Mouse (Mus musculus): ENCODE data around the gene Haus2. TPM values are rescaled to one million over a fixed set of nuclear protein-coding genes. Genes with fewer than 3 reads are reported as not detected.

Haus2 gene
- polyA plus RNA-seq, 1 experiment from 2014 or later: 31.1 TPM

GRCm38 (mm10) chr2:120652256-120652924 lies 43.2 kb downstream of the Haus2 start:
- H3K36me3 ChIP-seq (ENCODE audit: control insufficient read depth, insufficient read depth, low read length): no peaks in the 10 kb centered on the region
- H3K4me3 ChIP-seq (ENCODE audit: low read depth, low read length): no peak overlapping the region
- H3K4me1 ChIP-seq (ENCODE audit: control insufficient read depth, insufficient read depth, low read length): no peaks in the 10 kb centered on the region
- ATAC-seq (ENCODE audit: insufficient number of reproducible peaks, low FRiP score, low TSS enrichment, low read depth) (no peak), DNase-seq (ENCODE audit: low spot score) (no peak)
- no peak overlapping the region for H3K27ac ChIP-seq (replicated peaks; ENCODE audit: low read depth, low read length)
- no peak overlapping the region for H3K4me2 ChIP-seq (ENCODE audit: low read depth, severe bottlenecking)
- H3K9ac ChIP-seq (ENCODE audit: low read length): no peak overlapping the region
- no peaks in the 10 kb centered on the region for H3K9me3 ChIP-seq (ENCODE audit: control insufficient read depth, low read length)
- WGBS: 81% methylated on average over 7 of the region's 7 CpGs
- no peaks in the 10 kb centered on the region for H3K27me3 ChIP-seq (ENCODE audit: control insufficient read depth, insufficient read depth, low read length)

GRCm38 (mm10) chr2:120652925-120653284 lies 43.7 kb downstream of the Haus2 start:
- DNase-seq (ENCODE audit: low spot score) (no peak), ATAC-seq (ENCODE audit: insufficient number of reproducible peaks, low FRiP score, low TSS enrichment, low read depth) (no peak)
- Histone ChIP-seq H3K9ac (ENCODE audit: low read length) (no peak overlapping the region), H3K27ac (replicated peaks; ENCODE audit: low read depth, low read length) (no peak overlapping the region), H3K27me3 (ENCODE audit: control insufficient read depth, insufficient read depth, low read length) (no peaks in the 10 kb centered on the region), H3K36me3 (ENCODE audit: control insufficient read depth, insufficient read depth, low read length) (no peaks in the 10 kb centered on the region), H3K4me1 (ENCODE audit: control insufficient read depth, insufficient read depth, low read length) (no peaks in the 10 kb centered on the region), H3K4me3 (ENCODE audit: low read depth, low read length) (no peak overlapping the region), H3K4me2 (ENCODE audit: low read depth, severe bottlenecking) (no peak overlapping the region), H3K9me3 (ENCODE audit: control insufficient read depth, low read length) (no peaks in the 10 kb centered on the region)
- WGBS: 91% methylated on average over 7 of the region's 7 CpGs

- DNase-seq (ENCODE audit: low spot score) (no peak), ATAC-seq (ENCODE audit: insufficient number of reproducible peaks, low FRiP score, low TSS enrichment, low read depth) (no peak)
- H3K27ac ChIP-seq (replicated peaks; ENCODE audit: low read depth, low read length): no peak overlapping the region
- 83% methylated on average over 2 of the region's 2 CpGs for whole genome bisulfite sequencing
- no peaks in the 10 kb centered on the region for H3K4me1 ChIP-seq (ENCODE audit: control insufficient read depth, insufficient read depth, low read length)
- H3K27me3 ChIP-seq (ENCODE audit: control insufficient read depth, insufficient read depth, low read length): no peaks in the 10 kb centered on the region
- H3K9me3 ChIP-seq (ENCODE audit: control insufficient read depth, low read length): no peaks in the 10 kb centered on the region
- H3K36me3 ChIP-seq (ENCODE audit: control insufficient read depth, insufficient read depth, low read length): no peaks in the 10 kb centered on the region
- no peak overlapping the region for H3K9ac ChIP-seq (ENCODE audit: low read length)
- no peak overlapping the region for H3K4me2 ChIP-seq (ENCODE audit: low read depth, severe bottlenecking)
- H3K4me3 ChIP-seq (ENCODE audit: low read depth, low read length): no peak overlapping the region
These were observed 45.5 kb downstream of the Haus2 start for GRCm38 (mm10) chr2:120654693-120655092.

GRCm38 (mm10) chr2:120655905-120656304 lies 46.7 kb downstream of the Haus2 start:
- Histone ChIP-seq H3K9me3 (ENCODE audit: control insufficient read depth, low read length) (no peaks in the 10 kb centered on the region), H3K4me2 (ENCODE audit: low read depth, severe bottlenecking) (no peak overlapping the region), H3K9ac (ENCODE audit: low read length) (no peak overlapping the region), H3K36me3 (ENCODE audit: control insufficient read depth, insufficient read depth, low read length) (no peaks in the 10 kb centered on the region), H3K4me3 (ENCODE audit: low read depth, low read length) (no peak overlapping the region), H3K27me3 (ENCODE audit: control insufficient read depth, insufficient read depth, low read length) (no peaks in the 10 kb centered on the region), H3K27ac (replicated peaks; ENCODE audit: low read depth, low read length) (no peak overlapping the region), H3K4me1 (ENCODE audit: control insufficient read depth, insufficient read depth, low read length) (no peaks in the 10 kb centered on the region)
- no peak for DNase-seq (ENCODE audit: low spot score)
- 91% methylated on average over 5 of the region's 5 CpGs for WGBS
- ATAC-seq (ENCODE audit: insufficient number of reproducible peaks, low FRiP score, low TSS enrichment, low read depth): no peak

GRCm38 (mm10) chr2:120656711-120657110 lies 47.5 kb downstream of the Haus2 start:
- DNase-seq (ENCODE audit: low spot score) (no peak), ATAC-seq (ENCODE audit: insufficient number of reproducible peaks, low FRiP score, low TSS enrichment, low read depth) (no peak)
- Histone ChIP-seq H3K9ac (ENCODE audit: low read length) (no peak overlapping the region), H3K4me2 (ENCODE audit: low read depth, severe bottlenecking) (no peak overlapping the region), H3K4me1 (ENCODE audit: control insufficient read depth, insufficient read depth, low read length) (no peaks in the 10 kb centered on the region), H3K27me3 (ENCODE audit: control insufficient read depth, insufficient read depth, low read length) (no peaks in the 10 kb centered on the region), H3K27ac (replicated peaks; ENCODE audit: low read depth, low read length) (no peak overlapping the region), H3K36me3 (ENCODE audit: control insufficient read depth, insufficient read depth, low read length) (no peaks in the 10 kb centered on the region), H3K9me3 (ENCODE audit: control insufficient read depth, low read length) (no peaks in the 10 kb centered on the region), H3K4me3 (ENCODE audit: low read depth, low read length) (no peak overlapping the region)
- WGBS: 90% methylated on average over 2 of the region's 2 CpGs

- H3K4me2 ChIP-seq (ENCODE audit: low read depth, severe bottlenecking): no peak overlapping the region
- 79% methylated on average over 5 of the region's 5 CpGs for WGBS
- no peaks in the 10 kb centered on the region for H3K4me1 ChIP-seq (ENCODE audit: control insufficient read depth, insufficient read depth, low read length)
- DNase-seq (ENCODE audit: low spot score): no peak
- H3K9ac ChIP-seq (ENCODE audit: low read length): no peak overlapping the region
- H3K4me3 ChIP-seq (ENCODE audit: low read depth, low read length): no peak overlapping the region
- no peaks in the 10 kb centered on the region for H3K9me3 ChIP-seq (ENCODE audit: control insufficient read depth, low read length)
- H3K27ac ChIP-seq (replicated peaks; ENCODE audit: low read depth, low read length): no peak overlapping the region
- no peaks in the 10 kb centered on the region for H3K27me3 ChIP-seq (ENCODE audit: control insufficient read depth, insufficient read depth, low read length)
- H3K36me3 ChIP-seq (ENCODE audit: control insufficient read depth, insufficient read depth, low read length): no peaks in the 10 kb centered on the region
- no peak for ATAC-seq (ENCODE audit: insufficient number of reproducible peaks, low FRiP score, low TSS enrichment, low read depth)
These were observed 49.3 kb downstream of the Haus2 start for GRCm38 (mm10) chr2:120658486-120658885.

DNA sequence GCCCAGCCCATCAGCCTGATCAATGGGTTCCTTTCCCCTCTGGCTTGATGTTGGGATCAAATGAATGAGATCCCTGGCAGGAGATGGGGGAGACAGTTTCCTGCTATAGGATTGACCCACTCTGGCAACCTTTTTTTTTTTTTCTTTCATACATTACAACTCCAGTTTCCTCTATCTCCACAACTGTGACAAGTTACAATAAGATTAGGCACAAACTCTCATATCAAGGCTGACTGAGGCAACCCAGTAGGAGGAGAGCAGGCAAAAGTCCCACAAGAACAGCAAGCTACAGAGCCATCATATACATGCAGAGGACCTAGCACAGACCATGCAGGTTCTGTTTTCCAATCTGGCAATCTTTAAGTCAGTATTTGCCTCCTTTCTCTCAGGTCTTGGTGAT lies 50.1 kb downstream of the Haus2 start:
- Histone ChIP-seq H3K36me3 (ENCODE audit: control insufficient read depth, insufficient read depth, low read length) (no peaks in the 10 kb centered on the region), H3K9me3 (ENCODE audit: control insufficient read depth, low read length) (no peaks in the 10 kb centered on the region), H3K4me1 (ENCODE audit: control insufficient read depth, insufficient read depth, low read length) (no peaks in the 10 kb centered on the region), H3K4me2 (ENCODE audit: low read depth, severe bottlenecking) (no peak overlapping the region), H3K9ac (ENCODE audit: low read length) (no peak overlapping the region), H3K27me3 (ENCODE audit: control insufficient read depth, insufficient read depth, low read length) (no peaks in the 10 kb centered on the region), H3K4me3 (ENCODE audit: low read depth, low read length) (no peak overlapping the region), H3K27ac (replicated peaks; ENCODE audit: low read depth, low read length) (no peak overlapping the region)
- DNase-seq (ENCODE audit: low spot score) (no peak), ATAC-seq (ENCODE audit: insufficient number of reproducible peaks, low FRiP score, low TSS enrichment, low read depth) (no peak)

GRCm38 (mm10) chr2:120660486-120661078 lies 51.4 kb downstream of the Haus2 start:
- H3K9ac ChIP-seq (ENCODE audit: low read length): no peak overlapping the region
- no peak overlapping the region for H3K4me2 ChIP-seq (ENCODE audit: low read depth, severe bottlenecking)
- no peaks in the 10 kb centered on the region for H3K9me3 ChIP-seq (ENCODE audit: control insufficient read depth, low read length)
- H3K4me3 ChIP-seq (ENCODE audit: low read depth, low read length): no peak overlapping the region
- ATAC-seq (ENCODE audit: insufficient number of reproducible peaks, low FRiP score, low TSS enrichment, low read depth): no peak
- H3K27me3 ChIP-seq (ENCODE audit: control insufficient read depth, insufficient read depth, low read length): no peaks in the 10 kb centered on the region
- WGBS: 87% methylated on average over 5 of the region's 5 CpGs
- no peak for DNase-seq (ENCODE audit: low spot score)
- no peaks in the 10 kb centered on the region for H3K4me1 ChIP-seq (ENCODE audit: control insufficient read depth, insufficient read depth, low read length)
- H3K36me3 ChIP-seq (ENCODE audit: control insufficient read depth, insufficient read depth, low read length): no peaks in the 10 kb centered on the region
- no peak overlapping the region for H3K27ac ChIP-seq (replicated peaks; ENCODE audit: low read depth, low read length)

DNA sequence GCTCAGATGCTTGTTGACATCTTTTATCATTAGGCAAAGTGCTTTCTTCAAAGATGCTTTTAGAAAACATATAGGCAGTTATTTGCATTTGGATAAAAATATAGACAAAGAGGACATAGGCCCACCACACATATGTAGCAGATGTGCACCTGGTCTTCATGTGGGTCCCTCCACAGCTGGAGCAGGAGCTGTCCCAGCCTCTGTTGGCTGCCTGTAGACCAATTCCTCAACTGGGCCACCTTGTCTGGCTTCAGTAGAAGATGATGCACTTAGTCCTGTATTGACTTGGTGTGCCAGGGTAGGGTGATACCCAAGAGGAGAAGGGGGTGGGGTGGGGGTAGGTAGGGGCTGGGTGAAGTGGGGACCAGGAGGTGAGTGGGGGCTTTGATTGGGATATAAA lies 53.6 kb downstream of the Haus2 start:
- Histone ChIP-seq H3K9me3 (ENCODE audit: control insufficient read depth, low read length) (no peaks in the 10 kb centered on the region), H3K27me3 (ENCODE audit: control insufficient read depth, insufficient read depth, low read length) (no peaks in the 10 kb centered on the region), H3K9ac (ENCODE audit: low read length) (no peak overlapping the region), H3K4me3 (ENCODE audit: low read depth, low read length) (no peak overlapping the region), H3K4me2 (ENCODE audit: low read depth, severe bottlenecking) (no peak overlapping the region), H3K36me3 (ENCODE audit: control insufficient read depth, insufficient read depth, low read length) (no peaks in the 10 kb centered on the region), H3K27ac (replicated peaks; ENCODE audit: low read depth, low read length) (no peak overlapping the region), H3K4me1 (ENCODE audit: control insufficient read depth, insufficient read depth, low read length) (no peaks in the 10 kb centered on the region)
- no peak for DNase-seq (ENCODE audit: low spot score)
- no peak for ATAC-seq (ENCODE audit: insufficient number of reproducible peaks, low FRiP score, low TSS enrichment, low read depth)

All from limb, embryonic 11.5 days (tissue).